Mouse (Mus musculus): Measurements from ENCODE around the gene Ankrd17. TPM values are rescaled to one million over a fixed set of nuclear protein-coding genes. Genes with fewer than 3 reads are reported as not detected.
A peak's percentile ranks its signal among the peaks of the same experiment; 100 is the strongest.

Ankrd17 gene
- polyA plus RNA-seq, 1 experiment from 2014 or later: 28.7 TPM

- Histone ChIP-seq H3K9me3 (ENCODE audit: control insufficient read depth, low read length) (no peaks in the 10 kb centered on the region), H3K9ac (ENCODE audit: low read length) (no peak overlapping the region), H3K4me2 (ENCODE audit: low read depth) (no peak overlapping the region), H3K27me3 (ENCODE audit: control insufficient read depth, insufficient read depth, low read length) (no peaks in the 10 kb centered on the region), H3K36me3 (ENCODE audit: control insufficient read depth, insufficient read depth, low read length) (no peaks in the 10 kb centered on the region), H3K4me3 (ENCODE audit: low read depth, low read length) (no peak overlapping the region), H3K27ac (ENCODE audit: low read depth, low read length) (no peak overlapping the region), H3K4me1 (ENCODE audit: control insufficient read depth, insufficient read depth, low read length) (no peaks in the 10 kb centered on the region)
- WGBS: 92% methylated on average over 3 of the region's 3 CpGs
- DNase-seq (ENCODE audit: low spot score): no peak
- no peak for ATAC-seq (ENCODE audit: insufficient read depth, low FRiP score, low TSS enrichment)
These were observed 19.5 kb downstream of the Ankrd17 start for GRCm38 (mm10) chr5:90346877-90347276.

GRCm38 (mm10) chr5:90340847-90341246 is 25.5 kb downstream of the Ankrd17 start:
- Histone ChIP-seq H3K9ac (ENCODE audit: low read length) (no peak overlapping the region), H3K36me3 (ENCODE audit: control insufficient read depth, insufficient read depth, low read length) (no peaks in the 10 kb centered on the region), H3K9me3 (ENCODE audit: control insufficient read depth, low read length) (no peaks in the 10 kb centered on the region), H3K4me1 (ENCODE audit: control insufficient read depth, insufficient read depth, low read length) (no peaks in the 10 kb centered on the region; the same call in 1 of the 2 replicates), H3K4me2 (ENCODE audit: low read depth) (no peak overlapping the region), H3K27ac (ENCODE audit: low read depth, low read length) (no peak overlapping the region), H3K4me3 (ENCODE audit: low read depth, low read length) (no peak overlapping the region), H3K27me3 (ENCODE audit: control insufficient read depth, insufficient read depth, low read length) (no peaks in the 10 kb centered on the region)
- ATAC-seq (ENCODE audit: insufficient read depth, low FRiP score, low TSS enrichment): no peak
- WGBS: 84% methylated on average over 4 of the region's 4 CpGs
- DNase-seq (ENCODE audit: low spot score): no peak

- no peak overlapping the region for H3K4me2 ChIP-seq (ENCODE audit: low read depth)
- ATAC-seq (ENCODE audit: insufficient read depth, low FRiP score, low TSS enrichment): no peak
- no peaks in the 10 kb centered on the region for H3K9me3 ChIP-seq (ENCODE audit: control insufficient read depth, low read length)
- no peak overlapping the region for H3K9ac ChIP-seq (ENCODE audit: low read length)
- H3K36me3 ChIP-seq (ENCODE audit: control insufficient read depth, insufficient read depth, low read length): no peaks in the 10 kb centered on the region
- WGBS: 83% methylated on average over 1 of the region's 1 CpGs
- DNase-seq (ENCODE audit: low spot score): no peak
- no peaks in the 10 kb centered on the region for H3K27me3 ChIP-seq (ENCODE audit: control insufficient read depth, insufficient read depth, low read length)
- H3K27ac ChIP-seq (ENCODE audit: low read depth, low read length): no peak overlapping the region
- no peak overlapping the region for H3K4me3 ChIP-seq (ENCODE audit: low read depth, low read length)
- no peaks in the 10 kb centered on the region; the same call in 1 of the 2 replicates for H3K4me1 ChIP-seq (ENCODE audit: control insufficient read depth, insufficient read depth, low read length)
These were observed 26.4 kb downstream of the Ankrd17 start for GRCm38 (mm10) chr5:90339953-90340343.

- Histone ChIP-seq H3K9me3 (ENCODE audit: control insufficient read depth, low read length) (no peaks in the 10 kb centered on the region), H3K4me1 (ENCODE audit: control insufficient read depth, insufficient read depth, low read length) (no peaks in the 10 kb centered on the region; the same call in 1 of the 2 replicates), H3K4me2 (ENCODE audit: low read depth) (peak overlapping the region; percentile 24), H3K36me3 (ENCODE audit: control insufficient read depth, insufficient read depth, low read length) (no peaks in the 10 kb centered on the region), H3K27ac (ENCODE audit: low read depth, low read length) (peak overlapping the region; percentile 5; the same call in 1 of the 2 replicates), H3K9ac (ENCODE audit: low read length) (no peak overlapping the region), H3K27me3 (ENCODE audit: control insufficient read depth, insufficient read depth, low read length) (no peaks in the 10 kb centered on the region), H3K4me3 (ENCODE audit: low read depth, low read length) (peak overlapping the region; percentile 23)
- DNase-seq (ENCODE audit: low spot score) (peak; percentile 49), ATAC-seq (ENCODE audit: insufficient read depth, low FRiP score, low TSS enrichment) (0 out of 2 replicates have a peak, but pooled peaks have one; percentile 56)
- 33% methylated on average over 5 of the region's 5 CpGs for WGBS
These were observed 27.0 kb downstream of the Ankrd17 start for GRCm38 (mm10) chr5:90339129-90339952.

- H3K27ac ChIP-seq (ENCODE audit: low read depth, low read length): no peak overlapping the region
- no peaks in the 10 kb centered on the region for H3K9me3 ChIP-seq (ENCODE audit: control insufficient read depth, low read length)
- no peaks in the 10 kb centered on the region for H3K36me3 ChIP-seq (ENCODE audit: control insufficient read depth, insufficient read depth, low read length)
- H3K27me3 ChIP-seq (ENCODE audit: control insufficient read depth, insufficient read depth, low read length): no peaks in the 10 kb centered on the region
- H3K9ac ChIP-seq (ENCODE audit: low read length): no peak overlapping the region
- 47% methylated on average over 7 of the region's 7 CpGs for WGBS
- no peak overlapping the region for H3K4me3 ChIP-seq (ENCODE audit: low read depth, low read length)
- no peaks in the 10 kb centered on the region; the same call in 1 of the 2 replicates for H3K4me1 ChIP-seq (ENCODE audit: control insufficient read depth, insufficient read depth, low read length)
- peak; percentile 22 for DNase-seq (ENCODE audit: low spot score)
- no peak overlapping the region for H3K4me2 ChIP-seq (ENCODE audit: low read depth)
- ATAC-seq (ENCODE audit: insufficient read depth, low FRiP score, low TSS enrichment): peak; percentile 75; the same call in 1 of the 2 replicates
These were observed 27.9 kb downstream of the Ankrd17 start for GRCm38 (mm10) chr5:90338177-90339091.

- DNase-seq (ENCODE audit: low spot score) (no peak), ATAC-seq (ENCODE audit: insufficient read depth, low FRiP score, low TSS enrichment) (no peak)
- Histone ChIP-seq H3K9me3 (ENCODE audit: control insufficient read depth, low read length) (no peaks in the 10 kb centered on the region), H3K27ac (ENCODE audit: low read depth, low read length) (no peak overlapping the region), H3K4me3 (ENCODE audit: low read depth, low read length) (no peak overlapping the region), H3K27me3 (ENCODE audit: control insufficient read depth, insufficient read depth, low read length) (no peaks in the 10 kb centered on the region), H3K4me2 (ENCODE audit: low read depth) (no peak overlapping the region), H3K36me3 (ENCODE audit: control insufficient read depth, insufficient read depth, low read length) (no peaks in the 10 kb centered on the region), H3K4me1 (ENCODE audit: control insufficient read depth, insufficient read depth, low read length) (no peaks in the 10 kb centered on the region), H3K9ac (ENCODE audit: low read length) (no peak overlapping the region)
- 90% methylated on average over 2 of the region's 2 CpGs for WGBS
These were observed 33.9 kb downstream of the Ankrd17 start for GRCm38 (mm10) chr5:90332478-90332877.

GRCm38 (mm10) chr5:90331071-90331470 is 35.3 kb downstream of the Ankrd17 start:
- ATAC-seq (ENCODE audit: insufficient read depth, low FRiP score, low TSS enrichment) (no peak), DNase-seq (ENCODE audit: low spot score) (no peak)
- Histone ChIP-seq H3K9me3 (ENCODE audit: control insufficient read depth, low read length) (no peaks in the 10 kb centered on the region), H3K36me3 (ENCODE audit: control insufficient read depth, insufficient read depth, low read length) (no peaks in the 10 kb centered on the region), H3K9ac (ENCODE audit: low read length) (no peak overlapping the region), H3K4me1 (ENCODE audit: control insufficient read depth, insufficient read depth, low read length) (no peaks in the 10 kb centered on the region), H3K27me3 (ENCODE audit: control insufficient read depth, insufficient read depth, low read length) (no peaks in the 10 kb centered on the region), H3K4me2 (ENCODE audit: low read depth) (no peak overlapping the region), H3K27ac (ENCODE audit: low read depth, low read length) (no peak overlapping the region), H3K4me3 (ENCODE audit: low read depth, low read length) (no peak overlapping the region)
- WGBS: 91% methylated on average over 1 of the region's 1 CpGs

GRCm38 (mm10) chr5:90298396-90298795 is 68.0 kb downstream of the Ankrd17 start:
- ATAC-seq (ENCODE audit: insufficient read depth, low FRiP score, low TSS enrichment): no peak
- Histone ChIP-seq H3K4me3 (ENCODE audit: low read depth, low read length) (no peak overlapping the region), H3K9ac (ENCODE audit: low read length) (no peak overlapping the region), H3K9me3 (ENCODE audit: control insufficient read depth, low read length) (no peaks in the 10 kb centered on the region), H3K27me3 (ENCODE audit: control insufficient read depth, insufficient read depth, low read length) (no peaks in the 10 kb centered on the region), H3K4me2 (ENCODE audit: low read depth) (no peak overlapping the region), H3K27ac (ENCODE audit: low read depth, low read length) (no peak overlapping the region), H3K36me3 (ENCODE audit: control insufficient read depth, insufficient read depth, low read length) (peaks cover 4% of the 10 kb centered on the region), H3K4me1 (ENCODE audit: control insufficient read depth, insufficient read depth, low read length) (no peaks in the 10 kb centered on the region)
- 95% methylated on average over 11 of the region's 11 CpGs for WGBS
- no peak for DNase-seq (ENCODE audit: low spot score)

All from neural tube, embryonic 11.5 days (tissue).